Mouse (Mus musculus): ENCODE measurements around the gene Brms1.
A peak's percentile ranks its signal among the peaks of the same experiment; 100 is the strongest.

Brms1 gene

GRCm38 (mm10) chr19:5089324-5089723 lies 48.2 kb downstream of the Brms1 start:
- DNase-seq (ENCODE audit: low read depth, low spot score) = no peak

GRCm38 (mm10) chr19:5092083-5092482 lies 50.9 kb downstream of the Brms1 start:
- no peak for DNase-seq (ENCODE audit: low read depth, low spot score)

GRCm38 (mm10) chr19:5093481-5094242 lies 52.5 kb downstream of the Brms1 start:
- no peak for DNase-seq (ENCODE audit: low read depth, low spot score)

- DNase-seq (ENCODE audit: low read depth, low spot score) = peak; percentile 72
Observed at GRCm38 (mm10) chr19:5094243-5094632, 53.1 kb downstream of the Brms1 start.

GRCm38 (mm10) chr19:5094746-5095417 lies 53.7 kb downstream of the Brms1 start:
- no peak for DNase-seq (ENCODE audit: low read depth, low spot score)

- DNase-seq (ENCODE audit: low read depth, low spot score) = no peak
Observed at GRCm38 (mm10) chr19:5095887-5096474, 54.8 kb downstream of the Brms1 start.

GRCm38 (mm10) chr19:5097521-5098362 lies 56.6 kb downstream of the Brms1 start:
- no peak for DNase-seq (ENCODE audit: low read depth, low spot score)

GRCm38 (mm10) chr19:5098363-5099143 lies 57.4 kb downstream of the Brms1 start, which contains the start of gene Cnih2:
TSS of gene Cnih2 (minus strand) at chr19:5098521.
- no peak for DNase-seq (ENCODE audit: low read depth, low spot score)
